Mouse (Mus musculus) olfactory bulb, adult 2 months (tissue): ENCODE measurements around the gene Rac1. TPM values are rescaled to one million over a fixed set of nuclear protein-coding genes. Genes with fewer than 3 reads are reported as not detected.

ENCODE experiments used
- H3K27ac ChIP-seq: fragments of 200-500 bp; 2 replicates; pipeline ENCODE4 v1.5.1; 2012; ENCODE audit warnings: low read depth, low read length; ENCODE audit not compliant: insufficient read depth
- H3K4me1 ChIP-seq: fragments of 200-500 bp; 2 replicates; pipeline ENCODE4 v1.6.1; 2012; ENCODE audit warnings: low read length; ENCODE audit not compliant: control insufficient read depth, insufficient read depth
- H3K4me3 ChIP-seq: fragments of 200-500 bp; 2 replicates; pipeline ENCODE4 v1.5.1; 2012; ENCODE audit warnings: mild to moderate bottlenecking, low read depth, low read length, moderate library complexity; ENCODE audit not compliant: insufficient read depth
- CTCF ChIP-seq: fragments of 200-500 bp; IDR thresholded peaks from 2 replicates; pipeline ENCODE4 v1.5.1; 2012; ENCODE audit warnings: low read depth, mild to moderate bottlenecking, low read length, moderate library complexity; ENCODE audit not compliant: insufficient read depth
- POLR2A ChIP-seq: fragments of 200-500 bp; IDR thresholded peaks from 2 replicates; pipeline ENCODE4 v1.6.1; 2012; ENCODE audit warnings: mild to moderate bottlenecking, low read depth, low read length, moderate library complexity; ENCODE audit not compliant: insufficient read depth
- WGBS: fragments of 180-500 bp; shearing (Covaris S2); methylation state at CpG from one replicate; pipeline ENCODE4 v1.1.7; 2018; 5-methylcytosine and 5-hydroxymethylcytosine counted together
- polyA plus RNA-seq: library from polyadenylated mRNA; stranded (reverse); fragments of >200 nt; gene quantifications from 2 replicates; pipeline ENCODE4 v1.2.4, GENCODE M21; 2012; ENCODE audit warnings: low replicate concordance; ENCODE audit not compliant: missing spikeins, insufficient read depth, insufficient read length

Gene Rac1
- polyA plus RNA-seq, 1 experiment: 73.1 TPM

DNA sequence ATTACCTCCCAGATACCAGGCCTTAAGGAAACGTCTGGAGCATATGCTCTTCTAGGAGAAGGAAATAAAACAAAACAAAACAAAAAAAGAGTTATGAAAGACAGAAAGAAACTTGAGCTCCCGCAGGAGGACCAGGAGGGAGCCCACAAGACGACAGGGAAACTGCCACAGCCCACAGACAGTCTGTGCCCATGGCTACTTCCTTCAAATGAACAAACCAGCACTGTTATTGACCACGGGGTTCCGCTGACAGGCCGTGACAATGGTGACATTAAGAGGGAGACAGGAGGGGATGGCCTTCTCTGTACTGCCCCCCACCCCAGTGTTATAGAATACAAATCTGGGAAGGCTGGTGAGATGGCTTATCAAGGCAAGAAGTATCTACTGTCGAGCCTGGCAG is 2.9 kb upstream of the Rac1 start:
- Histone ChIP-seq H3K4me1 (peaks cover 5% of the 10 kb centered on the region; the same call in 1 of the 2 replicates), H3K4me3 (no peak overlapping the region), H3K27ac (no peak overlapping the region)
- WGBS: 63% methylated on average over 7 of the region's 7 CpGs
- no peak for TF ChIP-seq POLR2A
- TF ChIP-seq CTCF: no peak

- H3K4me1 ChIP-seq: peaks cover 5% of the 10 kb centered on the region; the same call in 1 of the 2 replicates
- H3K4me3 ChIP-seq: peak overlapping the region; percentile 100
- TF ChIP-seq POLR2A (no peak), CTCF (no peak)
- 15% methylated on average over 7 of the region's 7 CpGs for WGBS
- peak overlapping the region; percentile 85 for H3K27ac ChIP-seq
Observed at GRCm38 (mm10) chr5:143528308-143528683, 460 bp upstream of the Rac1 start.

DNA sequence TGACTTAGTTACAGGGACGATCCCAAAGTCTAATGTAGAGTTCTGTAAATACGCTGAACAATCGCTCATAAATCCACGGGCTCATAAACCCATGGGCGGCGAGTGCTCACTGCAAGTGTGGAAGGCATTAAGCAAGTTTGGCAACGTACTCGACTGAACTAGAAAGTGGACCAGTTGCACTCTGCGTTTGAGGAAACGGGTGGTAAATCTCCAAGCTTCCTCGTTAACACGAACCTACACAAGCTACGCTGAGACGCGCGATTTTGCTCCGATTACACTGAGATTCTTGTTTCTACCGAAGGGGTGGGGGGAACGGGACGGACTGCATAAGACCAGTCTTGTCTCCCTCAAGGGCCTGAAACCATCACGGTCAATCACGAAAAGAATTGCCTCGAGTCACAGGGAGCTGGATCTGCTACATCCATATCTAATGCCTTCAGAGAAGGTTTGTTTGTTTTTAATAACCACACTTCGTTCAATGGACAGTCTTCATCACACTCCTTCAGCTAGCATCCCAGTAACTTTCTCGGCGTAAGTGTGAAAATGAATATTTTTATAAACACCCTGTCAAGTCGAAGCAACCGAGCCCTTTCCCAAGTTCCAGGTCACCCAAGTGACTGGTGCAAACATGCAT is 1.0 kb downstream of the Rac1 start:
- no peak for TF ChIP-seq POLR2A
- no peak for TF ChIP-seq CTCF
- no peak overlapping the region for H3K27ac ChIP-seq
- peaks cover 5% of the 10 kb centered on the region; the same call in 1 of the 2 replicates for H3K4me1 ChIP-seq
- 2% methylated on average over 28 of the region's 28 CpGs for WGBS
- H3K4me3 ChIP-seq: peak overlapping the region; percentile 100

DNA sequence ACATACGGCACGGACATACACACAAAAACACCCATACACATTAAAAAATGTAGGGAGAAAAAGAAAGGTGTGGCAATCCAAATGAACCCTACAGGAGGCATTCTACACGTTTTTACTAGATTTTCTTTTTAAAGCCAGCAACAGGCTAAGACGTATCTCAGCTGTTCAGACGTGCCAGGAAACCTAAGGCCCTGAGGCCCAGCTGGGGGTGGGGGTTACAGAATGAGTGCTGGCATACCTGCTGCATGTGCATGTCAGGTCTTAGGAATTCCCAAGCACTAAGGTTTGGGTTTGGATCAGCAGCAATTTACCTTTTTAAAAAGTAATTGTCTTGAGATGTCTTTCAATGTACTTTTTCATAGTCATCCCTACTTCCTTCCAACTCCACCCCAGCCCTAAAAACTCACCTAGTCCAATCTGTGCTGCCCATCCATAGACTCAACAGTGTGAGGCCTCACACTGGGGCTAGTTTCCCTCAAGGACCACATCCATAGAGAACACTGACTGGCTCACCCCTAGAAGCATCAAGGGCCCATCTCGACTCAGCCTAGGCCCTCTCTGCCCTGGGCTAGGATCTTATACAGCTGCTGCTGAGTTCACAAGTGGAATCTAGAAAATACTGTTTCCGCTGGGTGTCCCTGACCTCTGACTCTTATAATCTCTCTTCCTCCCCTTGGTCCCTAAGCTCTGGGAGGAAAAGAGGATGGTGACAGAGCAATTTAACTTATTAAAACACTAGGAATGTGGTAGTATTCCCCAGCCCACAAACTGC is 2.2 kb downstream of the Rac1 start:
- TF ChIP-seq CTCF: no peak
- no peak for TF ChIP-seq POLR2A
- Histone ChIP-seq H3K4me3 (no peak overlapping the region), H3K27ac (no peak overlapping the region), H3K4me1 (peaks cover 8% of the 10 kb centered on the region)
- 43% methylated on average over 7 of the region's 7 CpGs for WGBS

DNA sequence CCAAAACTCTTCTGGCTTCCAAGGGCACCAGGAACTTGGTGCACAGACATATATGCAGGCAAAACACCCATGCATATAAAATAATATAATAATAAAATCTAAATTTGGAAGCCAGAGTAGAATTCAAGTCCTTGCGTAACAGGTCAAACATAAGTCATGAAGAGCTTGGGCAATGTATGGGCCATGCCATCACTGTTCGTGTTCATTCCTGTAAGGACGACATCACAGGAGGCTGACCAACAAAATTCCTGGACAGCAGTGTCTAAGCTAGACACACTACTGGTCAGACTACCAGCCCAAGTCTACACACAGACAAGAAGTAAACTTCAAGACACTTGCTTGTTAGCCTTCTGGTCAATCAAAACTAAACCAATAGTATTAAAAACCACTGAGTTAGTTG is 5.0 kb downstream of the Rac1 start:
- Histone ChIP-seq H3K4me3 (no peak overlapping the region), H3K4me1 (peaks cover 16% of the 10 kb centered on the region), H3K27ac (no peak overlapping the region)
- no peak for TF ChIP-seq CTCF
- TF ChIP-seq POLR2A: no peak
- 89% methylated on average over 3 of the region's 3 CpGs for WGBS

GRCm38 (mm10) chr5:143520415-143520814 is 7.4 kb downstream of the Rac1 start:
- TF ChIP-seq CTCF (no peak), POLR2A (no peak)
- H3K4me1 ChIP-seq: peaks cover 15% of the 10 kb centered on the region
- H3K4me3 ChIP-seq: no peak overlapping the region
- 74% methylated on average over 2 of the region's 2 CpGs for WGBS
- H3K27ac ChIP-seq: no peak overlapping the region

GRCm38 (mm10) chr5:143518045-143518591 is 9.7 kb downstream of the Rac1 start:
- TF ChIP-seq POLR2A (no peak), CTCF (no peak)
- WGBS: 40% methylated on average over 6 of the region's 6 CpGs
- peaks cover 15% of the 10 kb centered on the region for H3K4me1 ChIP-seq
- H3K27ac ChIP-seq: peak overlapping the region; percentile 6; the same call in 1 of the 2 replicates
- H3K4me3 ChIP-seq: no peak overlapping the region

DNA sequence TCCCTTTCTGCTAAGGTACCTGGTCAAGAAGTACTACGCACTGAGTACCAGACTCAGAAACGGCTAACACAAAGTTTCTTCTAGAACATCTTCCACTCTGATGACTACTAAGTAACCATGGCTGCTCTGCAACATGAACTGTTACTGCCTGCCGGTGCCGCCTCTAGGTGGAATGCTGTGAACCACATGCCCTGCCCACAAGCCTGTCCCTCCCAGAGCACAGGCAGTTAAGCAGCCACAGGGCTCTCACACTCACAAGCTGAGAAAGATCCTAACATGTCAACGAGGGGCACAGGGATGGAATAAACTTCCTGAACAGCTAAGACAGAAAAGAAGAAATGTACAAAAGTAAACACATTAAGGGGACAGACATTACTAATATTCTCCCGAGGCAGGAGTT is 10.4 kb downstream of the Rac1 start:
- Histone ChIP-seq H3K4me1 (peaks cover 15% of the 10 kb centered on the region), H3K27ac (no peak overlapping the region), H3K4me3 (no peak overlapping the region)
- WGBS: 59% methylated on average over 6 of the region's 6 CpGs
- no peak for TF ChIP-seq CTCF
- TF ChIP-seq POLR2A: no peak

- 84% methylated on average over 11 of the region's 11 CpGs for WGBS
- TF ChIP-seq CTCF (no peak), POLR2A (no peak)
- no peak overlapping the region for H3K27ac ChIP-seq
- H3K4me3 ChIP-seq: no peak overlapping the region
- peaks cover 15% of the 10 kb centered on the region for H3K4me1 ChIP-seq
Observed at GRCm38 (mm10) chr5:143517005-143517404, 10.8 kb downstream of the Rac1 start.
